Mouse (Mus musculus) MEL (cell line): ENCODE results near the gene Gm5741. TPM values are rescaled to one million over a fixed set of nuclear protein-coding genes. Genes with fewer than 3 reads are reported as not detected.

Source experiments
- DNase-seq: peaks from one replicate; pipeline ENCODE4 v3.0.0; 2011; ENCODE audit warnings: low read depth, low spot score
- H3K27ac ChIP-seq: 2 replicates; pipeline ENCODE4 v1.5.1; 2012; ENCODE audit warnings: low read depth, mild to moderate bottlenecking, control low read depth, low read length, moderate library complexity; ENCODE audit not compliant: control insufficient read depth
- H3K27me3 ChIP-seq, 2 experiments: fragments of 150-350 bp in 1 of 2; sonication (generic) in 1 of 2; 2 replicates each; pipeline ENCODE4 v1.6.1; 2012; ENCODE audit warnings: low read length in 2 of 2, mild to moderate bottlenecking in 2 of 2, improper control_type of control experiment in 1 of 2, moderate library complexity in 1 of 2; ENCODE audit not compliant: insufficient read depth in 2 of 2, control insufficient read depth in 1 of 2
- H3K36me3 ChIP-seq, 2 experiments: 2 replicates each; pipeline ENCODE4 v1.6.1; 2012 to 2014; ENCODE audit warnings: low read length in 2 of 2, improper control_type of control experiment in 1 of 2, inconsistent platforms in 1 of 2, mild to moderate bottlenecking in 1 of 2; ENCODE audit not compliant: insufficient read depth in 2 of 2, control insufficient read depth in 1 of 2
- H3K4me1 ChIP-seq, 2 experiments: fragments of 150-350 bp in 1 of 2; sonication (generic) in 1 of 2; 2 replicates each; pipeline ENCODE4 v1.6.1; 2012; ENCODE audit warnings: low read length in 2 of 2, improper control_type of control experiment in 1 of 2, mild to moderate bottlenecking in 1 of 2; ENCODE audit not compliant: insufficient read depth in 2 of 2, control insufficient read depth in 1 of 2
- H3K4me3 ChIP-seq, 2 experiments: fragments of 150-350 bp in 1 of 2; sonication (generic) in 1 of 2; 2 replicates each; pipeline ENCODE4 v1.5.1; 2012; ENCODE audit warnings: low read depth in 2 of 2, low read length in 2 of 2, mild to moderate bottlenecking in 2 of 2, moderate library complexity in 2 of 2, control low read depth in 1 of 2, improper control_type of control experiment in 1 of 2; ENCODE audit not compliant: control insufficient read depth in 1 of 2, insufficient read depth in 1 of 2
- H3K79me2 ChIP-seq: 2 replicates; pipeline ENCODE4 v1.6.1; 2012; ENCODE audit warnings: mild to moderate bottlenecking, low read length, moderate library complexity; ENCODE audit not compliant: control insufficient read depth, poor library complexity, insufficient read depth
- H3K9ac ChIP-seq: 2 replicates; pipeline ENCODE4 v1.6.1; 2012; ENCODE audit warnings: low read depth, mild to moderate bottlenecking, control low read depth, low read length, moderate library complexity; ENCODE audit not compliant: control insufficient read depth, poor library complexity, severe bottlenecking
- H3K9me3 ChIP-seq: fragments of 150-350 bp; sonication (generic); replicated peaks from 2 replicates; pipeline ENCODE4 v1.6.1; 2012; ENCODE audit warnings: mild to moderate bottlenecking, low read length, improper control_type of control experiment, moderate library complexity; ENCODE audit not compliant: insufficient read depth
- BHLHE40 ChIP-seq: IDR thresholded peaks from 2 replicates; pipeline ENCODE4 v1.6.1; 2012; ENCODE audit warnings: low read depth, mild to moderate bottlenecking, inconsistent platforms, low read length, improper control_type of control experiment, borderline replicate concordance
- CHD1 ChIP-seq: IDR thresholded peaks from 2 replicates; pipeline ENCODE4 v1.6.1; 2012; ENCODE audit warnings: low read depth, mild to moderate bottlenecking, inconsistent platforms, low read length, improper control_type of control experiment
- CTCF ChIP-seq, 3 experiments: IDR thresholded peaks in 2 of 3; conservative IDR thresholded peaks in 1 of 3; 2 replicates each; pipeline ENCODE4 v1.5.1; 2011 to 2012; ENCODE audit warnings: low read length in 3 of 3, low read depth in 2 of 3, mild to moderate bottlenecking in 2 of 3, improper control_type of control experiment in 1 of 3, inconsistent platforms in 1 of 3, mixed read lengths in 1 of 3, moderate library complexity in 1 of 3; ENCODE audit not compliant: control insufficient read depth in 1 of 3, insufficient read depth in 1 of 3, poor library complexity in 1 of 3, severe bottlenecking in 1 of 3
- E2F4 ChIP-seq: IDR thresholded peaks from 2 replicates; pipeline ENCODE4 v1.6.1; 2011; ENCODE audit warnings: low read depth, low read length, improper control_type of control experiment, borderline replicate concordance
- ELF1 ChIP-seq: IDR thresholded peaks from 2 replicates; pipeline ENCODE4 v1.6.1; 2014; ENCODE audit warnings: low read depth, mild to moderate bottlenecking, inconsistent platforms, low read length, improper control_type of control experiment, moderate library complexity
- EP300 ChIP-seq, 2 experiments: IDR thresholded peaks; 2 replicates each; pipeline ENCODE4 v1.6.1; 2011; ENCODE audit warnings: improper control_type of control experiment in 2 of 2, low read length in 2 of 2, low read depth in 1 of 2, mild to moderate bottlenecking in 1 of 2
- ETS1 ChIP-seq: IDR thresholded peaks from 2 replicates; pipeline ENCODE4 v1.6.1; 2012; ENCODE audit warnings: low read depth, mild to moderate bottlenecking, inconsistent platforms, low read length, improper control_type of control experiment, moderate library complexity
- GABPA ChIP-seq: IDR thresholded peaks from 2 replicates; pipeline ENCODE4 v1.6.1; 2012; ENCODE audit warnings: low read depth, mild to moderate bottlenecking, inconsistent platforms, low read length, improper control_type of control experiment, moderate library complexity
- KAT2A ChIP-seq: conservative IDR thresholded peaks from 2 replicates; pipeline ENCODE4 v1.6.1; 2012; ENCODE audit warnings: low read depth, low read length, improper control_type of control experiment, inconsistent platforms
- MAFK ChIP-seq: IDR thresholded peaks from 2 replicates; pipeline ENCODE4 v1.6.1; 2011; ENCODE audit warnings: low read depth, mild to moderate bottlenecking, low read length, improper control_type of control experiment, borderline replicate concordance
- MAX ChIP-seq: IDR thresholded peaks from 2 replicates; pipeline ENCODE4 v1.6.1; 2011; ENCODE audit warnings: low read length, improper control_type of control experiment
- MEF2A ChIP-seq: IDR thresholded peaks from 2 replicates; pipeline ENCODE4 v1.6.1; 2014; ENCODE audit warnings: low read depth, mild to moderate bottlenecking, inconsistent platforms, low read length, improper control_type of control experiment; ENCODE audit not compliant: poor library complexity, insufficient replicate concordance, severe bottlenecking; ENCODE audit errors: extremely low read depth
- MXI1 ChIP-seq: IDR thresholded peaks from 2 replicates; pipeline ENCODE4 v1.6.1; 2011; ENCODE audit warnings: mild to moderate bottlenecking, low read depth, low read length, improper control_type of control experiment
- MYC ChIP-seq: IDR thresholded peaks from 2 replicates; pipeline ENCODE4 v1.6.1; 2011; ENCODE audit warnings: low read depth, mild to moderate bottlenecking, low read length, improper control_type of control experiment, moderate library complexity
- NELFE ChIP-seq: IDR thresholded peaks from 2 replicates; pipeline ENCODE4 v1.6.1; 2011; ENCODE audit warnings: low read depth, low read length, improper control_type of control experiment
- NRF1 ChIP-seq: IDR thresholded peaks from 2 replicates; pipeline ENCODE4 v1.6.1; 2014; ENCODE audit warnings: low read depth, mild to moderate bottlenecking, inconsistent platforms, low read length, improper control_type of control experiment, moderate library complexity; ENCODE audit not compliant: poor library complexity, insufficient read depth, severe bottlenecking
- POLR2AphosphoS2 ChIP-seq: IDR thresholded peaks from 2 replicates; pipeline ENCODE4 v1.6.1; 2011; ENCODE audit warnings: low read length, improper control_type of control experiment
- RAD21 ChIP-seq: IDR thresholded peaks from 2 replicates; pipeline ENCODE4 v1.6.1; 2011; ENCODE audit warnings: mild to moderate bottlenecking, low read depth, low read length, improper control_type of control experiment
- SMC3 ChIP-seq: IDR thresholded peaks from 2 replicates; pipeline ENCODE4 v1.6.1; 2011; ENCODE audit warnings: low read depth, low read length, improper control_type of control experiment
- TCF12 ChIP-seq: IDR thresholded peaks from 2 replicates; pipeline ENCODE4 v1.6.1; 2014; ENCODE audit warnings: low read depth, mild to moderate bottlenecking, inconsistent platforms, low read length, improper control_type of control experiment, moderate library complexity
- UBTF ChIP-seq: IDR thresholded peaks from 2 replicates; pipeline ENCODE4 v1.6.1; 2012; ENCODE audit warnings: low read depth, mild to moderate bottlenecking, inconsistent platforms, low read length, improper control_type of control experiment, moderate library complexity, borderline replicate concordance; ENCODE audit not compliant: insufficient read depth
- USF2 ChIP-seq, 2 experiments: IDR thresholded peaks; 2 replicates each; pipeline ENCODE4 v1.6.1; 2011 to 2012; ENCODE audit warnings: improper control_type of control experiment in 2 of 2, low read length in 2 of 2, borderline replicate concordance in 1 of 2, inconsistent platforms in 1 of 2, low read depth in 1 of 2, mild to moderate bottlenecking in 1 of 2; ENCODE audit not compliant: insufficient read depth in 1 of 2
- polyA plus RNA-seq, 2 experiments: library from polyadenylated mRNA; stranded (reverse) in 1 of 2; unstranded in 1 of 2; fragments of >175 nt in 1 of 2; fragments of >200 nt in 1 of 2; gene quantifications; 2 replicates each; pipeline versions ENCODE4 v1.2.1 to v1.2.4; 2012; ENCODE audit warnings: low replicate concordance in 2 of 2, low read depth in 1 of 2; ENCODE audit not compliant: insufficient read length in 2 of 2, insufficient read depth in 1 of 2, missing spikeins in 1 of 2
- total RNA-seq: library from RNA; depleted of rRNA; stranded (reverse); fragments of 300-350 nt; gene quantifications from 2 replicates; pipeline ENCODE4 v1.2.3, GENCODE M21; 2012

Gm5741 gene
- total and polyA plus RNA-seq, 3 experiments = 1.0 TPM; not detected in 2

DNA sequence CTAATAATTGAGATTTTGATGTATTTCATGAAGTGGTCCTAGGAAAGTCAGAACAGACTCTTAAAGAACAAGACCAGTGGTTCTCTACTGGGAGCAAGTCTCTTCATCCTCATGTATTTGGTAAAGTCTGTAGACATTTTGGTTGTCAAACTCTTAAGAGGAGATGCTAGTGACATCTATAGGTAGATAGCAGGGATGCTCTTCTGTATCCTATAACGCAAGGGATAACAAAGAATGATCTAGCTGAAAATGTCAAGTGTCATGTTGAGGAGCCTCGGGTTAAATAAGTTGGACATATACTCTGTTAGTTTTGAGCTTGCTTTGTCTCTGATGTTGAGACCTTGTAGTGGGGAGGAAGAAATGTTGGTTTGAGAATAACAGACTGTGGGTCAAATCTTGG, 39.9 kb downstream of the Gm5741 start:
- Histone ChIP-seq H3K4me3 (peak overlapping the region; percentile 94 to 95), H3K79me2 (peaks cover 47% of the 10 kb centered on the region), H3K27ac (no peak overlapping the region), H3K9me3 (no peaks in the 10 kb centered on the region), H3K27me3 (no peaks in the 10 kb centered on the region), H3K4me1 (peaks cover 9 to 14% of the 10 kb centered on the region in 2 experiments; a peak in 3 of 4 replicates), H3K9ac (peak overlapping the region; percentile 93), H3K36me3 (peaks cover 4 to 14% of the 10 kb centered on the region in 2 experiments; a peak in 3 of 4 replicates)
- peak; percentile 40 for DNase-seq
- TF ChIP-seq CTCF (IDR thresholded peaks at IDR 0.05 in 2 of 3, conservative IDR thresholded peaks at IDR 0.05 in 1 of 3; ENCODE audit: control insufficient read depth in 1 of 3, insufficient read depth in 1 of 3, low read depth in 2 of 3, low read length in 3 of 3, poor library complexity in 1 of 3, severe bottlenecking in 1 of 3) = peak in 1 of 3 experiments; percentile 20; a peak in 1 of 6 replicates
- peak; percentile 14; the same call in 1 of the 2 replicates for TF ChIP-seq SMC3
- TF ChIP-seq RAD21 = peak; percentile 6
- no peak for TF ChIP-seq ETS1
- TF ChIP-seq CHD1 = peak; percentile 49; the same call in 1 of the 2 replicates

DNA sequence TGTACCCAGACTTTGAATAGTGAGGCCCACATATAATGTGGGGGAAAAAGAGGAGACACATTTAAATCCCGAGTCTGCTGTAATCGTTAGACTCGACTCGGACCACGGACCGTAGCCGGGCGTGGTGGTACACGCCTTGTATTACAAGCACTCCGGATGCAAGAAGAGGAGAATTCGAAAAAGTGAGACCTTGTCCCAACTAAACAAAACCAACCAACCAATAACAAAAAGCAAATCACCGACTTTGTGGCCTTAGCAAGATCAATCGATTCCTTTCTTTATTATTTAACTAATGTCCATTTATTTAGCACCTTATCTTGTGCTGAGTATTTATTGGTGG, 40.3 kb downstream of the Gm5741 start:
- peaks cover 4 to 14% of the 10 kb centered on the region in 2 experiments; a peak in 3 of 4 replicates for H3K36me3 ChIP-seq
- H3K9ac ChIP-seq = peak overlapping the region; percentile 93
- peaks cover 9 to 14% of the 10 kb centered on the region in 2 experiments; a peak in 3 of 4 replicates for H3K4me1 ChIP-seq
- H3K27ac ChIP-seq = peak overlapping the region; percentile 44
- H3K27me3 ChIP-seq = no peaks in the 10 kb centered on the region
- TF ChIP-seq MAFK = no peak
- TF ChIP-seq MAX = 0 out of 2 replicates have a peak, but pooled peaks have one; percentile 8
- TF ChIP-seq, all 39 proteins: peak for 1
- Histone ChIP-seq H3K4me3 (peak overlapping the region; percentile 94 to 95), H3K79me2 (peaks cover 47% of the 10 kb centered on the region), H3K9me3 (no peaks in the 10 kb centered on the region)
- DNase-seq = peak; percentile 55

DNA sequence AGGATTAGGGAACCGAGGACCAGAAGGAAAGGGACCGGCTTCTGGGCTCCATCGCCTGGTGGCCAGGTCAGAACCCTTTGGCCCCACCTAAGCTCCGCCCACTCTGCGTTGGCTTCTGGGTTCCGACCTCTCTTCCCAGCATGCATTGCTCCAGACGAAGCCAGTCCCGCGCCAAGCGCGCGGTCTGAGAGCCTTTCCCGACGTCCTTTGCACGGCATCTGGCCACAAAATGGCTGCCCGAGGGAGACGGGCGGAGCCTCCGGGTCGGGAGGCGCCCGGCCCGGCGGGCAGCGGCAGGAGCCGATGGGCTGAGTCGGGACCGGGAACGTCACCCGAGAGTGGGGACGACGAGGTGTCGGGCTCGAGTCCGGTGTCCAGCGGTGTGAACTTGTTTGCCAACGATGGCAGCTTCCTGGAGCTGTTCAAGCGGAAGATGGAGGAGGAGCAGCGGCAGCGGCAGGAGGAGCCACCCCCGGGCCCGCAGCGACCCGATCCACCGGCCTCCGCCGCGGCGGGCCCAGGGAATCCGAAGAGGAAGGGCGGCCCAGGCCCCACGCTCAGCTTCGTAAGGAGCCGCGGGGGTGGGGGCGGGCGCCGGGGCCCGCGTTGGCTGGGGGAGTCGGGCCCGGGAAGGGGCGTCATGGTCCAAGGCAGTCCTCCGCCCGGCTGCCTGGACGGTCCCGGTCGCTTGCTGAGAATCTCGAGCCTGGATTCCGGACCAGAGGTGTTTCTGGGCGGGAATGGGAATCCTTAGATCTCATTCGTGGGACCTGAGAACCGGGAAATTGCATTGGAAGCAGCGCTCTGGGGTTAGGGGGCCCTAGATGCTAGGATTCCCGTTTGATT, 40.9 kb downstream of the Gm5741 start, which contains the start of gene Trir:
TSS of gene Trir (plus strand) at position 154 of the 846 bp plus-strand sequence.
- DNase-seq = peak; percentile 97
- Histone ChIP-seq H3K4me1 (peaks cover 9 to 14% of the 10 kb centered on the region in 2 experiments; a peak in 3 of 4 replicates), H3K36me3 (peaks cover 4 to 14% of the 10 kb centered on the region in 2 experiments; a peak in 3 of 4 replicates)
- TF ChIP-seq MXI1 (peak; percentile 72; the same call in 1 of the 2 replicates), MEF2A (no peak), POLR2AphosphoS2 (peak; percentile 95), EP300 (IDR thresholded peaks at IDR 0.05; ENCODE audit: low read depth in 1 of 2, low read length in 2 of 2) (peak in 1 of 2 experiments; percentile 20; a peak in 1 of 4 replicates), ELF1 (peak; percentile 61; the same call in 1 of the 2 replicates), KAT2A (peak; percentile 73), NRF1 (0 out of 2 replicates have a peak, but pooled peaks have one; percentile 22), TCF12 (peak; percentile 81), MYC (peak; percentile 74; the same call in 1 of the 2 replicates), E2F4 (peak; percentile 96), UBTF (peak; percentile 92; the same call in 1 of the 2 replicates), NELFE (peak; percentile 98), USF2 (IDR thresholded peaks at IDR 0.05; ENCODE audit: borderline replicate concordance in 1 of 2, insufficient read depth in 1 of 2, low read depth in 1 of 2, low read length in 2 of 2) (no peak), BHLHE40 (no peak), SMC3 (0 out of 2 replicates have a peak, but pooled peaks have one; percentile 7), GABPA (no peak)

More for the DNA sequence above, 40.9 kb downstream of the Gm5741 start, which contains the start of gene Trir:
- H3K9me3 ChIP-seq = no peaks in the 10 kb centered on the region
- peaks cover 50% of the 10 kb centered on the region for H3K79me2 ChIP-seq
- no peaks in the 10 kb centered on the region for H3K27me3 ChIP-seq
- peak within 1 kb of the TSS; percentile 93 for H3K9ac ChIP-seq
- peak within 1 kb of the TSS; percentile 94 to 95 for H3K4me3 ChIP-seq
- peak within 1 kb of the TSS; percentile 82 for H3K27ac ChIP-seq
